Mouse (Mus musculus) spleen, adult 18-20 months (tissue): ENCODE measurements around the gene Abl1.

Source experiments
- DNase-seq, 2 experiments: peaks; one replicate each; pipeline ENCODE4 v3.0.0; 2022; ENCODE audit warnings: mixed read lengths in 2 of 2

Abl1 gene

GRCm38 (mm10) chr2:31749046-31749709 lies 61.0 kb downstream of the Abl1 start:
- DNase-seq, result no peak

GRCm38 (mm10) chr2:31750133-31750532 lies 62.0 kb downstream of the Abl1 start:
- DNase-seq, result no peak

- no peak for DNase-seq
These were observed 69.3 kb downstream of the Abl1 start for GRCm38 (mm10) chr2:31757472-31757871.

- no peak for DNase-seq
These were observed 70.8 kb downstream of the Abl1 start for GRCm38 (mm10) chr2:31758966-31759365.

- DNase-seq, result peak; percentile 57 to 77
These were observed 71.7 kb downstream of the Abl1 start for GRCm38 (mm10) chr2:31759751-31760460.

- DNase-seq, result no peak
These were observed 72.3 kb downstream of the Abl1 start for GRCm38 (mm10) chr2:31760486-31760885.

- DNase-seq, result no peak
These were observed 72.9 kb downstream of the Abl1 start for GRCm38 (mm10) chr2:31761115-31761531.

- DNase-seq, result no peak
These were observed 73.4 kb downstream of the Abl1 start for GRCm38 (mm10) chr2:31761585-31761984.

GRCm38 (mm10) chr2:31762155-31762554 lies 74.0 kb downstream of the Abl1 start:
- no peak for DNase-seq

GRCm38 (mm10) chr2:31762853-31763252 lies 74.7 kb downstream of the Abl1 start:
- DNase-seq, result no peak

- DNase-seq, result no peak
These were observed 75.1 kb downstream of the Abl1 start for GRCm38 (mm10) chr2:31763271-31763670.

- DNase-seq, result no peak
These were observed 78.9 kb downstream of the Abl1 start for GRCm38 (mm10) chr2:31767104-31767503.

GRCm38 (mm10) chr2:31767815-31768214 lies 79.6 kb downstream of the Abl1 start:
- DNase-seq, result no peak

GRCm38 (mm10) chr2:31769115-31769514 lies 80.9 kb downstream of the Abl1 start:
- DNase-seq, result no peak

- peak in 1 of 2 experiments; percentile 22 for DNase-seq
These were observed 81.5 kb downstream of the Abl1 start for GRCm38 (mm10) chr2:31769631-31770111.

GRCm38 (mm10) chr2:31770781-31771441 lies 82.7 kb downstream of the Abl1 start:
- DNase-seq, result peak in 1 of 2 experiments; percentile 23

- DNase-seq, result no peak
These were observed 88.3 kb downstream of the Abl1 start for GRCm38 (mm10) chr2:31776479-31776878.

- DNase-seq, result no peak
These were observed 91.1 kb downstream of the Abl1 start for GRCm38 (mm10) chr2:31779258-31779657.

- DNase-seq, result no peak
These were observed 94.9 kb downstream of the Abl1 start for GRCm38 (mm10) chr2:31782958-31783602.

GRCm38 (mm10) chr2:31785074-31785473 lies 96.9 kb downstream of the Abl1 start:
- peak; percentile 47 to 65 for DNase-seq

- peak; percentile 52 to 79 for DNase-seq
These were observed 98.9 kb downstream of the Abl1 start for GRCm38 (mm10) chr2:31787029-31787428.

- no peak for DNase-seq
These were observed 100.1 kb downstream of the Abl1 start for GRCm38 (mm10) chr2:31788227-31788626.

GRCm38 (mm10) chr2:31789215-31789614 lies 101.0 kb downstream of the Abl1 start:
- DNase-seq, result no peak
